Mouse (Mus musculus) cortical plate, adult 2 months (tissue): Measurements from ENCODE around the gene Scp2d1.

Experiments used
- CTCF ChIP-seq: fragments of 200-500 bp; IDR thresholded peaks from 2 replicates; pipeline ENCODE4 v1.5.1; 2011; ENCODE audit warnings: mild to moderate bottlenecking, control low read depth, low read length; ENCODE audit not compliant: insufficient read depth; ENCODE audit errors: extremely low read depth
- POLR2A ChIP-seq: fragments of 200-500 bp; IDR thresholded peaks from 2 replicates; pipeline ENCODE4 v1.6.1; 2011; ENCODE audit warnings: mild to moderate bottlenecking, low read length, control low read depth; ENCODE audit not compliant: insufficient read depth; ENCODE audit errors: extremely low read depth

DNA sequence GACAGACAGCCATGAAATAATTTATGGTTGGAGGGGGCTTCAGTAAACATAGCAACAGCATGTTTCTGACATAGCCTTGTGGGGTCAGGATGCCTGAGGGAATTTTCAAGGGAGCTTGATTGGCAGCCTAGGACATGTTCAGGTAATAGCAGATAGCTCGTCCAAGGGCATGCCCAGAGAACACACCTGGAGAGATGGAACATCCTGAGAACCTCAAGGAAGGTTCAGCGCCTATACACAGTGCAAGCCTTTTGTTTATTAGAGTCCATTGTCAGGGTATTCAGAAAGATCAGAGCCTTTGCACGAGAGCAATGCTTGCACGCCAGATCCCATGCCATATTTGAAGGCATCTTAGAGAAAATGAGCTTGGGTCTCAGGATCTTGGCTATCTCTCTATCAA lies 47.8 kb upstream of the Scp2d1 start:
- no peak for TF ChIP-seq CTCF
- TF ChIP-seq POLR2A: no peak
